Mouse (Mus musculus) MEL (cell line): ENCODE data around the gene Pifo.

Source experiments
- CHD1 ChIP-seq: IDR thresholded peaks from 2 replicates; pipeline ENCODE4 v1.6.1; 2012; ENCODE audit warnings: low read depth, mild to moderate bottlenecking, inconsistent platforms, low read length, improper control_type of control experiment
- CTCF ChIP-seq, 3 experiments: IDR thresholded peaks in 2 of 3; conservative IDR thresholded peaks in 1 of 3; 2 replicates each; pipeline ENCODE4 v1.5.1; 2011 to 2012; ENCODE audit warnings: low read length in 3 of 3, low read depth in 2 of 3, mild to moderate bottlenecking in 2 of 3, improper control_type of control experiment in 1 of 3, inconsistent platforms in 1 of 3, mixed read lengths in 1 of 3, moderate library complexity in 1 of 3; ENCODE audit not compliant: control insufficient read depth in 1 of 3, insufficient read depth in 1 of 3, poor library complexity in 1 of 3, severe bottlenecking in 1 of 3
- KAT2A ChIP-seq: conservative IDR thresholded peaks from 2 replicates; pipeline ENCODE4 v1.6.1; 2012; ENCODE audit warnings: low read depth, low read length, improper control_type of control experiment, inconsistent platforms
- MEF2A ChIP-seq: IDR thresholded peaks from 2 replicates; pipeline ENCODE4 v1.6.1; 2014; ENCODE audit warnings: low read depth, mild to moderate bottlenecking, inconsistent platforms, low read length, improper control_type of control experiment; ENCODE audit not compliant: poor library complexity, insufficient replicate concordance, severe bottlenecking; ENCODE audit errors: extremely low read depth
- RCOR1 ChIP-seq: IDR thresholded peaks from 2 replicates; pipeline ENCODE4 v1.6.1; 2012; ENCODE audit warnings: low read depth, mild to moderate bottlenecking, inconsistent platforms, low read length, improper control_type of control experiment
- SMC3 ChIP-seq: IDR thresholded peaks from 2 replicates; pipeline ENCODE4 v1.6.1; 2011; ENCODE audit warnings: low read depth, low read length, improper control_type of control experiment
- USF1 ChIP-seq: IDR thresholded peaks from 2 replicates; pipeline ENCODE4 v1.6.1; 2014; ENCODE audit warnings: low read depth, mild to moderate bottlenecking, inconsistent platforms, low read length, improper control_type of control experiment, moderate library complexity
- ZNF384 ChIP-seq: IDR thresholded peaks from 2 replicates; pipeline ENCODE4 v1.6.1; 2012; ENCODE audit warnings: low read depth, mild to moderate bottlenecking, inconsistent platforms, low read length, improper control_type of control experiment

DNA sequence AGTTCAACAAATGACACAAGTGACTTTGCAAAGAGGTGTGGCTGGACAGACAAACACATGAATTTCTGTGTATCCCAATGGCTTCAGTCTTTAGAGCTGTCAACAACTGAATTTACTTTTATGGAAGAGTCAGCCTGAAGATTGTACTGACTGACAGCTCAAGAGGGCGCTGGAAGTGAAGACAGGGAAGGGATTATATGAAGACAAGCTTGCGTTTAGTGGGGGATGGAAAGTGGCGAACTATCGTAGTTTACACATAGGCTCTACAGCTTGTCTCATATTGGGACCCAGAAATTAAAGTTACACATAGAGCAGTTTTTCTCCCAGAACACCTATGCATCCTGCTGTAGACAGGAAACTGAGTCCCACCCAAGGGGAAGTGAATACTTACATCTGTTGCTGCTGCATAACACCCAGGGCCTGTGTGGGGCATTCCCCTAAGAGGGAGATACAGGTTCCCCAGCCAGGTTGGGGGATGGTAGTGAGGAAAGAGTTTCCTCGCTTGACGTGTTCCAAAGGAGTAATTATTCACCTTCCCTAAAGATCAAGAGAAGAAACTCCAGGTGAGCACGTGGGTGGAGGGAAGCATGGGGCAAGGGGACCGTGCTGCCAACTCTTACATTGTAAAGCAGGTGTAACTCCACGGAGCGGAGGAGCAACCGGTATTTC lies 13.6 kb downstream of the Pifo start:
- TF ChIP-seq CHD1 (no peak), RCOR1 (no peak), ZNF384 (no peak), USF1 (no peak), CTCF (IDR thresholded peaks at IDR 0.05 in 2 of 3, conservative IDR thresholded peaks at IDR 0.05 in 1 of 3; ENCODE audit: control insufficient read depth in 1 of 3, insufficient read depth in 1 of 3, low read depth in 2 of 3, low read length in 3 of 3, poor library complexity in 1 of 3, severe bottlenecking in 1 of 3) (peak in 1 of 3 experiments; percentile 2; a peak in 1 of 6 replicates), SMC3 (no peak), KAT2A (no peak), MEF2A (no peak)
